Mouse (Mus musculus): Measurements from ENCODE around the gene Sc5d.
A peak's percentile ranks its signal among the peaks of the same experiment; 100 is the strongest.

Sc5d gene

GRCm38 (mm10) chr9:42264145-42264544, at the start of gene Sc5d:
Gene Sc5d (minus strand): TSS chr9:42264256.
- DNase-seq: peak; percentile 95

GRCm38 (mm10) chr9:42311311-42311710, 47.3 kb upstream of the Sc5d start:
- DNase-seq: no peak

- DNase-seq: no peak
Observed at GRCm38 (mm10) chr9:42303894-42304293, 39.8 kb upstream of the Sc5d start.

GRCm38 (mm10) chr9:42301082-42301633, 37.1 kb upstream of the Sc5d start:
- DNase-seq: no peak

- no peak for DNase-seq
Observed at GRCm38 (mm10) chr9:42296297-42296922, 32.4 kb upstream of the Sc5d start.

- DNase-seq: no peak
Observed at GRCm38 (mm10) chr9:42294131-42294530, 30.1 kb upstream of the Sc5d start.

- peak; percentile 3 for DNase-seq
Observed at GRCm38 (mm10) chr9:42293596-42293995, 29.5 kb upstream of the Sc5d start.

GRCm38 (mm10) chr9:42293051-42293450, 29.0 kb upstream of the Sc5d start:
- peak; percentile 58 for DNase-seq

- no peak for DNase-seq
Observed at GRCm38 (mm10) chr9:42279676-42280075, 15.6 kb upstream of the Sc5d start.

GRCm38 (mm10) chr9:42278046-42278445, 14.0 kb upstream of the Sc5d start:
- no peak for DNase-seq

- DNase-seq: no peak
Observed at GRCm38 (mm10) chr9:42277606-42278005, 13.6 kb upstream of the Sc5d start.

GRCm38 (mm10) chr9:42277162-42277561, 13.1 kb upstream of the Sc5d start:
- no peak for DNase-seq

GRCm38 (mm10) chr9:42275761-42276145, 11.7 kb upstream of the Sc5d start:
- DNase-seq: peak; percentile 37

- DNase-seq: peak; percentile 66
Observed at GRCm38 (mm10) chr9:42275027-42275760, 11.1 kb upstream of the Sc5d start.

- DNase-seq: no peak
Observed at GRCm38 (mm10) chr9:42273682-42274296, 9.7 kb upstream of the Sc5d start.

- DNase-seq: no peak
Observed at GRCm38 (mm10) chr9:42273174-42273573, 9.1 kb upstream of the Sc5d start.

- DNase-seq: no peak
Observed at GRCm38 (mm10) chr9:42272690-42273089, 8.6 kb upstream of the Sc5d start.

- DNase-seq: no peak
Observed at GRCm38 (mm10) chr9:42271456-42271855, 7.4 kb upstream of the Sc5d start.

- DNase-seq: no peak
Observed at GRCm38 (mm10) chr9:42270617-42271016, 6.6 kb upstream of the Sc5d start.

GRCm38 (mm10) chr9:42270081-42270480, 6.0 kb upstream of the Sc5d start:
- no peak for DNase-seq

- no peak for DNase-seq
Observed at GRCm38 (mm10) chr9:42268371-42268770, 4.3 kb upstream of the Sc5d start.

GRCm38 (mm10) chr9:42265309-42265708, 1.3 kb upstream of the Sc5d start:
- DNase-seq: no peak

GRCm38 (mm10) chr9:42263709-42264111, 346 bp downstream of the Sc5d start:
- no peak for DNase-seq

GRCm38 (mm10) chr9:42260481-42260880, 3.6 kb downstream of the Sc5d start:
- DNase-seq: no peak

Measured in retina, postnatal 1 day (tissue).